Mouse (Mus musculus) cerebellum, adult 2 months (tissue): ENCODE measurements around the gene Irak4.

Experiments
- CTCF ChIP-seq: fragments of 200-500 bp; IDR thresholded peaks from 2 replicates; pipeline ENCODE4 v1.5.1; 2011; ENCODE audit warnings: low read depth, mild to moderate bottlenecking, control low read depth, low read length, moderate library complexity, borderline replicate concordance; ENCODE audit not compliant: insufficient read depth
- POLR2A ChIP-seq: fragments of 200-500 bp; IDR thresholded peaks from 2 replicates; pipeline ENCODE4 v1.6.1; 2011; ENCODE audit warnings: low read length, control low read depth, borderline replicate concordance; ENCODE audit not compliant: insufficient read depth

- TF ChIP-seq CTCF = peak; percentile 68
- TF ChIP-seq POLR2A = no peak
These were observed 57.9 kb downstream of the Irak4 start for GRCm38 (mm10) chr15:94601339-94601738.
